Mouse (Mus musculus): ENCODE data around the gene Apbb2.

- TF ChIP-seq CTCF (IDR thresholded peaks at IDR 0.05) (no peak), EP300 (IDR thresholded peaks at IDR 0.05) (no peak)
These were observed 295.5 kb downstream of the Apbb2 start for GRCm38 (mm10) chr5:66323131-66323530.

All from lung, postnatal 0 days (tissue).